In the genomic region with DNA sequence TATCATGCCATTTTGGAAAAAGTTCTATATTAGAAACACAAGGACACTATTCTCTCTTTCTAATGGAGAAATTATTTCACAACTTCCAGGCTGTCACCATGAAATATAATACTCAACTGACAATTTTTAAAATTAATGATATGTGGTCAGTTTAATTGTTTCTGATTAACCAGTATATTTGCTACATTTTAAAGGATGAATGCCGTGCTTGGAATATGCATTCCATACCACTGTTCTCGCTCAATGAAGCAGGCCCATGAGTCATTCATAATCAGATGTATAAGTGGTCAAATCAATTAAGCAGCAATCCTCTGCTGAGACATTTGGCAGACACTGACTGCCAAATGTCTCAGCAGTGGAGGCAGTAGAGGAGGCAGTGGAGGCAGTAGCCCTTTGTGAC, we compare ENCODE assay signal across 16 mouse cellular contexts.
"Had no signal": no experiment of that assay in that cellular context is flagged by ENCODE, and none has a peak within 500 bp of the region (broad histone marks: within the 10 kb centered on the region; RNA-seq: fewer than 3 reads in every experiment).

No protein-coding gene starts in this region.

- H3K9me3 ChIP-seq: neural tube, embryonic 12.5 days; neural tube, embryonic 13.5 days; neural tube, embryonic 15.5 days; stomach, embryonic 15.5 days had no signal

- H3K27ac ChIP-seq: neural tube, embryonic 12.5 days; neural tube, embryonic 13.5 days; neural tube, embryonic 15.5 days; stomach, embryonic 15.5 days; stomach, postnatal 0 days had no signal

- H3K4me2 ChIP-seq: neural tube, embryonic 12.5 days; neural tube, embryonic 13.5 days; neural tube, embryonic 15.5 days; stomach, embryonic 15.5 days had no signal

- H3K36me3 ChIP-seq: neural tube, embryonic 12.5 days; neural tube, embryonic 13.5 days; neural tube, embryonic 15.5 days; stomach, embryonic 15.5 days had no signal

- DNase-seq: right cerebral cortex, adult 18-20 months; right cerebral cortex, postnatal 14 days; right cerebral cortex, postnatal 25 days; right cerebral cortex, postnatal 4 days; spleen, adult 18-20 months; thymus, adult 18-20 months; thymus, adult 2 months; thymus, postnatal 14 days; thymus, postnatal 25 days; thymus, postnatal 36 days; thymus, postnatal 4 days had no signal

- H3K27me3 ChIP-seq: neural tube, embryonic 12.5 days; neural tube, embryonic 13.5 days; neural tube, embryonic 15.5 days; stomach, embryonic 15.5 days had no signal

- H3K9ac ChIP-seq: neural tube, embryonic 12.5 days; neural tube, embryonic 13.5 days; neural tube, embryonic 15.5 days; stomach, embryonic 15.5 days had no signal

- H3K4me3 ChIP-seq: neural tube, embryonic 12.5 days; neural tube, embryonic 13.5 days; neural tube, embryonic 15.5 days; stomach, embryonic 15.5 days had no signal

- H3K4me1 ChIP-seq: neural tube, embryonic 12.5 days; neural tube, embryonic 13.5 days; neural tube, embryonic 15.5 days; stomach, embryonic 15.5 days had no signal
